Mouse (Mus musculus) liver, embryonic 16.5 days (tissue): ENCODE measurements at regions not wholly inside any gene's neighbourhood (a gene's known extent, or its start where the extent isn't known, plus 50 kb on each side); places are given as distances from the start of the nearest gene placed in this dataset.

Source experiments
- ATAC-seq: fragments of 200-750 bp; cut with Nextera tagmentation; 2 replicates; pipeline ENCODE4 v1.8.0; 2017; ENCODE audit warnings: low read depth, mild to moderate bottlenecking, moderate number of reproducible peaks, moderate library complexity
- H3K27ac ChIP-seq: fragments of 300-500 bp; sonication (generic); 2 replicates; pipeline ENCODE4 v1.5.1; 2014; ENCODE audit warnings: mild to moderate bottlenecking, low read length
- H3K27me3 ChIP-seq: fragments of 300-500 bp; sonication (generic); 2 replicates; pipeline ENCODE4 v1.6.1; 2014; ENCODE audit warnings: low read depth, low read length, mixed read lengths; ENCODE audit not compliant: control insufficient read depth, insufficient read depth
- H3K36me3 ChIP-seq: fragments of 300-500 bp; sonication (generic); 2 replicates; pipeline ENCODE4 v1.6.1; 2014; ENCODE audit warnings: mild to moderate bottlenecking; ENCODE audit not compliant: control insufficient read depth, insufficient read depth
- H3K4me1 ChIP-seq: fragments of 300-500 bp; sonication (generic); 2 replicates; pipeline ENCODE4 v1.6.1; 2014; ENCODE audit warnings: low read depth, low read length, mixed read lengths; ENCODE audit not compliant: control insufficient read depth
- H3K4me2 ChIP-seq: fragments of 300-500 bp; sonication (generic); 2 replicates; pipeline ENCODE4 v1.6.1; 2014; ENCODE audit warnings: low read depth, low read length, mixed read lengths
- H3K4me3 ChIP-seq: fragments of 300-500 bp; sonication (generic); 2 replicates; pipeline ENCODE4 v1.5.1; 2014; ENCODE audit warnings: low read depth, mild to moderate bottlenecking, low read length
- H3K9ac ChIP-seq: fragments of 300-500 bp; sonication (generic); 2 replicates; pipeline ENCODE4 v1.6.1; 2014; ENCODE audit warnings: low read depth, low read length
- H3K9me3 ChIP-seq: fragments of 300-500 bp; sonication (generic); replicated peaks from 2 replicates; pipeline ENCODE4 v1.6.1; 2016; ENCODE audit warnings: low read length; ENCODE audit not compliant: control insufficient read depth
- WGBS: fragments of 180-500 bp; shearing (Covaris S2); extraction: QIAGEN DNeasy Blood & Tissue Kit; methylation state at CpG from one replicate; pipeline ENCODE4 v1.1.7; 2014; ENCODE audit not compliant: insufficient replicate concordance; 5-methylcytosine and 5-hydroxymethylcytosine counted together

- no peaks in the 10 kb centered on the region; the same call in 1 of the 2 replicates for H3K4me1 ChIP-seq
- peak; percentile 24; the same call in 1 of the 2 replicates for ATAC-seq
- H3K4me3 ChIP-seq: no peak overlapping the region
- no peaks in the 10 kb centered on the region for H3K27me3 ChIP-seq
- no peak overlapping the region for H3K27ac ChIP-seq
- no peak overlapping the region for H3K4me2 ChIP-seq
- no peak overlapping the region for H3K9ac ChIP-seq
- H3K9me3 ChIP-seq: no peaks in the 10 kb centered on the region
- no peaks in the 10 kb centered on the region for H3K36me3 ChIP-seq
- 29% methylated on average over 3 of the region's 3 CpGs for WGBS
Measured at GRCm38 (mm10) chr2:79008642-79009041, 140.7 kb downstream of the Ube2e3 start.

DNA sequence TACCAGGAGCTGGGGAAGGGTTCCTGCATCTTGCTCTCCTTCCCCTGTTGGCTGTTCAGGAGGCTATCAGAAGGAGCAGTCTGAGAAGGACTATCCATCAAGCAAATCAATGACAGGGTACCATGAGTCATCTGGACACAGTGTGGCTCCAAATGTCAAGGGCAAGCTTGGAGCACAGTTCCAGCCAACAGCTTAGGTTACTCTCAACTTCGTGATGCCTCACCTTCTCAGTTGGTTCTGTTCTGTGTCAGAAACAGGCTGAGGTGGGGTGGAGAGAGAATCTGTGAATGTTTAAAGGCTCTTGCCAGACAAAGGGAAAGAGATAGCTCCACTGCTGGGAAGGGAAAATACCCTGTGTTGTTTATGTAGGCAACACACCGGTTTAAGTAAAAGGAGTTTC is 141.9 kb downstream of the Ube2e3 start:
- Histone ChIP-seq H3K4me3 (no peak overlapping the region), H3K27me3 (no peaks in the 10 kb centered on the region), H3K27ac (no peak overlapping the region), H3K9ac (no peak overlapping the region), H3K9me3 (no peaks in the 10 kb centered on the region), H3K4me1 (no peaks in the 10 kb centered on the region; the same call in 1 of the 2 replicates), H3K36me3 (no peaks in the 10 kb centered on the region), H3K4me2 (no peak overlapping the region)
- WGBS: 49% methylated on average over 2 of the region's 2 CpGs
- no peak for ATAC-seq

- H3K36me3 ChIP-seq: no peaks in the 10 kb centered on the region
- no peak overlapping the region for H3K27ac ChIP-seq
- no peaks in the 10 kb centered on the region for H3K9me3 ChIP-seq
- H3K27me3 ChIP-seq: no peaks in the 10 kb centered on the region
- H3K4me1 ChIP-seq: no peaks in the 10 kb centered on the region; the same call in 1 of the 2 replicates
- no peak overlapping the region for H3K4me3 ChIP-seq
- no peak for ATAC-seq
- H3K9ac ChIP-seq: no peak overlapping the region
- WGBS: 62% methylated on average over 2 of the region's 2 CpGs
- no peak overlapping the region for H3K4me2 ChIP-seq
Measured at GRCm38 (mm10) chr2:79010273-79010672, 142.3 kb downstream of the Ube2e3 start.

DNA sequence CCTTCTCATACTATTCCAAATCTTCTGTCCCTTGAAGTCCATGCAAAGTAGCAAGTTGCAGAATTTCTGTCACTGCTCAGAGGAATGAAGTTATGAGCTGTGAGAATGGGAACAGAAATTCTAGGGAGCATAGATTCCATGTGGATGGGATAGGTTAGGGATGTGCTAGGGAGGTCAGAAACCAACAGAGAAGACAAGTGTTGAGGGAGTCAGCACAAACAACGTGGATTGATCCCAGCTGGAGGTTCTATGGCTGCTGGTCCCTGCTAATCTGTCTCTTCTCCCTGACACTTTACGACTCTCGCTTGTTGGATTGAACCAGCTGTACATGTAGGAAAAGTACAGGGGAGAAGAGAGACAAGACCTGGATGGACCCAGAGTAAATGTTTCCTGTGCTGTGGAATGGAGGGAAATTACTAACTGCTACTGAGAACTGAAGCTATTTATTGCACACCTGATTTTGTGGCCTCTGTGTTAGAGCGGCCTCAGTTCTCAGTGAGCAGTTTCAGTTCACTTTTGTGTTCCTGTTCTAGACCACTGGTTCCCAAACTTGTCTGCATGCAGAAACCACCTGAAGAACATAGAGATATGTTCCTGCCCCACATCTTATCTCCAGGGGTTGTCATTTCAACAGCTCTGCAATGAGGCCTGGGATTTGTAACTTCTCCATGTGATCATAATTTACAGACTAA is 151.0 kb downstream of the Ube2e3 start:
- Histone ChIP-seq H3K4me3 (no peak overlapping the region), H3K36me3 (no peaks in the 10 kb centered on the region), H3K4me2 (no peak overlapping the region), H3K27ac (no peak overlapping the region), H3K4me1 (no peaks in the 10 kb centered on the region), H3K9ac (no peak overlapping the region), H3K27me3 (no peaks in the 10 kb centered on the region), H3K9me3 (no peaks in the 10 kb centered on the region)
- WGBS: 65% methylated on average over 4 of the region's 4 CpGs
- no peak for ATAC-seq

GRCm38 (mm10) chr2:79022954-79023353 is 155.0 kb downstream of the Ube2e3 start:
- Histone ChIP-seq H3K27ac (no peak overlapping the region), H3K4me3 (no peak overlapping the region), H3K4me1 (no peaks in the 10 kb centered on the region), H3K4me2 (no peak overlapping the region), H3K36me3 (no peaks in the 10 kb centered on the region), H3K9me3 (no peaks in the 10 kb centered on the region), H3K9ac (no peak overlapping the region), H3K27me3 (no peaks in the 10 kb centered on the region)
- ATAC-seq: no peak
- 74% methylated on average over 2 of the region's 2 CpGs for WGBS

DNA sequence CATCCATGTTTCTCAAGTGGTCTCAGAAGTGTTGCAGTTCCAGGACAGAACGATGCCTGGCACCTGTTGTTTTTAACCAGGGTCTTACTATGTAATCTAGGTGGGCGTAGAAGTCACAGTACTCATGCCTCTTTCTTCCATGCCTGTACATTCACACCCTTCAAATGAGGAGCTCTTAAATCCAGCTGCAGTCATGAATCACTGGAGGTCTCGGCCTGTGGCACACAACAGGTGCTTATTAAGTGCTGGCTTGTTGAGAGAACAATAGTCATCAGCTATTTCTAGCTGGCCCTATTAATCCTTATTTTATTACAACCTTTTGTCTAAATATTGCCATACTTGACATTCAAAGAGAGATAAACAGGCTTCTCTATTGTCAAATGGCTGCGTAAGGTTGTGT is 157.8 kb downstream of the Ube2e3 start:
- Histone ChIP-seq H3K9me3 (no peaks in the 10 kb centered on the region), H3K27ac (no peak overlapping the region), H3K4me2 (no peak overlapping the region), H3K36me3 (no peaks in the 10 kb centered on the region), H3K4me3 (no peak overlapping the region), H3K27me3 (no peaks in the 10 kb centered on the region), H3K9ac (no peak overlapping the region), H3K4me1 (no peaks in the 10 kb centered on the region)
- no peak for ATAC-seq
- WGBS: 75% methylated on average over 4 of the region's 4 CpGs

DNA sequence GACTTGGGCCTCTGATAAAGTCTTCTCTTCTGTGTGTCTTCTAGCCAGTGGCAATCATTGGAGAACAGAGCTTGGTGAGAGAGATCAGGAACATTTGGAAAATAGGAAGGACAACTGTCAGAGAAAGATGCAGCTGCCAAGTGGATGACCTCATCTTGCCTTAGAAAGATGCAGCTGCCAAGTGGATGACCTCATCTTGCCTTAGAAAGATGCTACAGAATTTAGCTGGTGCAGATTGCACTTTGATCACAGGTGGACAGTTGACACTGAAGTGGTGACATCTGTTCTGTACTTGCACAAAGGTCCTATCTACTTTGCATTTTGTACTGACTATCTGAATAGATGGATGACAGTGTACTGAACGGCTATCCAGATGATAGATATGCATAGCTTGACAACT is 163.1 kb downstream of the Ube2e3 start:
- Histone ChIP-seq H3K4me1 (no peaks in the 10 kb centered on the region), H3K9me3 (no peaks in the 10 kb centered on the region), H3K9ac (no peak overlapping the region), H3K27ac (no peak overlapping the region), H3K4me2 (no peak overlapping the region), H3K36me3 (no peaks in the 10 kb centered on the region), H3K27me3 (no peaks in the 10 kb centered on the region), H3K4me3 (no peak overlapping the region)
- 50% methylated on average over 1 of the region's 1 CpGs for WGBS
- no peak for ATAC-seq

DNA sequence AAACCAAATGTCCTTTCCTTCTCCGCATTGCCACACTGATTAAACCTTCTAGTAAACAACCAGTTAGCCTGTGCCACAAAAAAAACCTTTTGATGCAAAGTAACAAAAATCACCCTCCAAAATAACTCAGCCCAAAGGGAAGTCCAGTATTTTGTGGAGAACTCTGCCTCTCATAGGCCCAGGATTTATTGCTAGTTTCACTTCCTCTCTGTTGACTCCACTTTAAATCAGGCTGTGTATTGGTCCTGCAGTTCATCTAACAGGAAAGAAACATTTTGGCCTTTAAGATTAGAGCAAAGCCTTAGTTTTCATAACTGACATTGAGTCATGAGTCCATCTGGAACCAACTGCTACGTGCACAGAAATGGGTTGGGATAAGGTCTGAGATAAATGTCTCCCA is 168.4 kb downstream of the Ube2e3 start:
- H3K27ac ChIP-seq: no peak overlapping the region
- no peaks in the 10 kb centered on the region for H3K9me3 ChIP-seq
- H3K36me3 ChIP-seq: no peaks in the 10 kb centered on the region
- no peak overlapping the region for H3K4me3 ChIP-seq
- ATAC-seq: no peak
- H3K9ac ChIP-seq: no peak overlapping the region
- H3K4me2 ChIP-seq: no peak overlapping the region
- no peaks in the 10 kb centered on the region for H3K4me1 ChIP-seq
- WGBS: 34% methylated on average over 2 of the region's 2 CpGs
- no peaks in the 10 kb centered on the region for H3K27me3 ChIP-seq

GRCm38 (mm10) chr2:79038624-79039023 is 170.7 kb downstream of the Ube2e3 start:
- Histone ChIP-seq H3K36me3 (no peaks in the 10 kb centered on the region), H3K4me3 (no peak overlapping the region), H3K4me2 (no peak overlapping the region), H3K4me1 (no peaks in the 10 kb centered on the region), H3K9ac (no peak overlapping the region), H3K9me3 (no peaks in the 10 kb centered on the region), H3K27ac (no peak overlapping the region), H3K27me3 (no peaks in the 10 kb centered on the region)
- 66% methylated on average over 5 of the region's 5 CpGs for WGBS
- ATAC-seq: no peak
